Mouse (Mus musculus) kidney, embryonic 15.5 days (tissue): Measurements from ENCODE around the gene AL732309.1. TPM values are rescaled to one million over a fixed set of nuclear protein-coding genes. Genes with fewer than 3 reads are reported as not detected.
A peak's percentile ranks its signal among the peaks of the same experiment; 100 is the strongest.

Experiments
- ATAC-seq: fragments of 200-750 bp; cut with Nextera tagmentation; replicated peaks from 2 replicates; pipeline ENCODE4 v1.8.0; 2017; ENCODE audit warnings: moderate TSS enrichment; ENCODE audit not compliant: low FRiP score
- H3K27ac ChIP-seq: fragments of 300-500 bp; sonication (generic); 2 replicates; pipeline ENCODE4 v1.5.1; 2015; ENCODE audit warnings: mild to moderate bottlenecking, inconsistent platforms
- H3K27me3 ChIP-seq: fragments of 300-500 bp; sonication (generic); 2 replicates; pipeline ENCODE4 v1.6.1; 2015; ENCODE audit warnings: inconsistent platforms
- H3K36me3 ChIP-seq: fragments of 300-500 bp; sonication (generic); 2 replicates; pipeline ENCODE4 v1.6.1; 2015; ENCODE audit warnings: inconsistent platforms
- H3K4me1 ChIP-seq: fragments of 300-500 bp; sonication (generic); 2 replicates; pipeline ENCODE4 v1.6.1; 2015; ENCODE audit warnings: inconsistent platforms
- H3K4me2 ChIP-seq: fragments of 300-500 bp; sonication (generic); 2 replicates; pipeline ENCODE4 v1.6.1; 2015; ENCODE audit warnings: moderate library complexity, mild to moderate bottlenecking, inconsistent platforms
- H3K4me3 ChIP-seq: fragments of 300-500 bp; sonication (generic); replicated peaks from 2 replicates; pipeline ENCODE4 v1.5.1; 2015; ENCODE audit warnings: mild to moderate bottlenecking, inconsistent platforms
- H3K9ac ChIP-seq: fragments of 300-500 bp; sonication (generic); 2 replicates; pipeline ENCODE4 v1.6.1; 2015; ENCODE audit warnings: mild to moderate bottlenecking, inconsistent platforms
- H3K9me3 ChIP-seq: fragments of 300-500 bp; sonication (generic); replicated peaks from 2 replicates; pipeline ENCODE4 v1.6.1; 2016; ENCODE audit warnings: inconsistent platforms
- WGBS: fragments of 180-500 bp; shearing (Covaris S2); methylation state at CpG from one replicate; pipeline ENCODE4 v1.1.7; 2015; ENCODE audit warnings: mixed read lengths; 5-methylcytosine and 5-hydroxymethylcytosine counted together
- polyA plus RNA-seq: library from polyadenylated mRNA; unstranded; fragments of >200 nt; fragmentation: Nextera tagmentation; extraction: Ambion mirVana; gene quantifications from 2 replicates; pipeline ENCODE4 v1.2.1, GENCODE M21; 2015

Gene AL732309.1
- polyA plus RNA-seq, 1 experiment from 2014 or later: 5.4 TPM

DNA sequence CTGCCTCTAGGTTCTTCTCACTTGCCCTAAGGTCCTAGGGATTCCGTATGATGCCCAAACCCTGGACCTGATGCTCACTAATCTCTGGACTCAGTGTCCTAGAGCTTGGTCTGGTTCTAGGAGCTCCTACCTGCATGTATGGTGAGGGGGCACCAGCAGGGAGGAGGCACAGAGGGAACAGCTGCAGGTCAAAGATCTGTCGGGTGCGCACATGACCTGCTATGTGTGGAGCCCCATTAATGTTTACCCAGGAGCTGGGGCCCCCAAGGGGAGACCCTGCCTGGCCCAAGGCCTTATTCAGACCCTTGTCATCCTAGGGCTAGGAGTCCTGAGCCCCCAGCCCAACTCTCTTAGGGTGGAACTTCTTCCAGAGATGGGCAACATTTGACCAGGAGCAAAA lies 12.6 kb downstream of the AL732309.1 start, which contains the start of gene Slc34a3:
Gene Slc34a3, minus strand, starts transcription at position 315 of the 400 bp plus-strand sequence.
- H3K4me3 ChIP-seq: no peak within 1 kb of the TSS
- H3K27me3 ChIP-seq: no peaks in the 10 kb centered on the region
- peak within 1 kb of the TSS; percentile 61 for H3K27ac ChIP-seq
- no peaks in the 10 kb centered on the region for H3K9me3 ChIP-seq
- H3K36me3 ChIP-seq: no peaks in the 10 kb centered on the region
- H3K9ac ChIP-seq: no peak within 1 kb of the TSS
- no peak for ATAC-seq
- 75% methylated on average over 3 of the region's 3 CpGs for WGBS
- no peak within 1 kb of the TSS for H3K4me2 ChIP-seq
- H3K4me1 ChIP-seq: peaks cover 9% of the 10 kb centered on the region

DNA sequence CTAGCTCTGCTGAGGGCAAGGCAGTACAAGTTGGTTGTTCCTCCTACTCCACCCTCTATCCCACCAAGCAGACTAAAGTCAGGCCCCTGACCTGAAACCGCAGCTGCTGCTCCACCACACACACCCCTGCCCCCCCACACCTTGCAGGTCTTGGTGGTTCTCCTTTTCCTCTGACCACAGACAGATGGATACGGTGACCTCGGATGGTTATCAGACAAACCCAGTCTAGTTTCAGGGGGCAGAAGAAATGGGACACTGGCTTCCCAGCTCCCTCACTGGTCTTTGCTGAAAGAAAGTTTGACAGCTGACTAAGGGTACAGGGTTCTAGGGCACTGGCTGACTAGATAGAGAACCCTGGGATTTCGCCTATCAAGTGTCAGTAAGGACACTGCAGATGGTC lies 13.2 kb downstream of the AL732309.1 start:
- Histone ChIP-seq H3K9me3 (no peaks in the 10 kb centered on the region), H3K4me1 (peaks cover 12% of the 10 kb centered on the region), H3K27me3 (no peaks in the 10 kb centered on the region), H3K27ac (no peak overlapping the region), H3K4me3 (no peak overlapping the region), H3K9ac (no peak overlapping the region), H3K36me3 (no peaks in the 10 kb centered on the region), H3K4me2 (no peak overlapping the region)
- 76% methylated on average over 4 of the region's 4 CpGs for WGBS
- ATAC-seq: no peak

DNA sequence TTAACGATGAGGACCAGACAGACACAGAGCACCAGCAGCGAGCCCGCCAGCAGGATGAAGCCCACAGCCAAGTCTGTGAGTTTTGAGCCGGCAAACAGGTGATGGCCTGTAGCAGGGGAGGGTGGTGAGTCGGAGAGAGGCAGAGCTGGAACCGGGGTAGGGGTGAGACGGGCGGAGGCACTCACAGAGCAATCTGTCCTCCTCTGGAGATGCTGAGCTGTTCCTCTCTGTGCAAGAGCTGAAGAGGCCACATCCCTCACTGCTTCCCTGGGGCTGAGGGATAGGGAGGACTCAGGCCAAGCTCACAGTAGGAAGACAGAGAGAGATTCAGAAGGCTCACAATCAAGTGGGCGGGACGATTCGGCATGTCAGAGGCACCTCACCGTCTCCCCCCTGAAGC lies 15.6 kb downstream of the AL732309.1 start:
- H3K36me3 ChIP-seq: no peaks in the 10 kb centered on the region
- ATAC-seq: no peak
- WGBS: 60% methylated on average over 12 of the region's 12 CpGs
- H3K4me1 ChIP-seq: peaks cover 10% of the 10 kb centered on the region
- no peak overlapping the region for H3K4me2 ChIP-seq
- H3K27me3 ChIP-seq: no peaks in the 10 kb centered on the region
- no peak overlapping the region for H3K9ac ChIP-seq
- H3K9me3 ChIP-seq: no peaks in the 10 kb centered on the region
- no peak overlapping the region for H3K27ac ChIP-seq
- no peak overlapping the region for H3K4me3 ChIP-seq

DNA sequence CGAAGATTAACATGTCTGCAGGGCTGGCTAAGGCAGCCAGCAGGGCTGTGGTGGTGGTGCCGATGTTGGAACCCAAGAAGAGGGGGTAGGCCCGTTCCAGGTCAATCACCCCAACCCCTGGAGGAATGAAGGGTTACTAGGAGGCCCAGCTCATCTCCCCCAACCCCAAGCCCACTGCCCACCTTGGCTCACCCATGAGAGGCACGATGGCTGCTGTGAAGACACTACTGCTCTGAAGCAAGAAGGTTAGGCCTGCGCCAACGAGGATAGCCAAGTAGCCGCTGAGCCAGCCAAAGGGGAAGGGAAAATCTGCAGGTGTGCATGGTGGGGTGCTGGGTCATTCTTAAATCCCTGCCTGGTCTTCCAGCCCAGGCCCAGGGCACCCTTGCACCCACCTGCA lies 16.1 kb downstream of the AL732309.1 start:
- no peaks in the 10 kb centered on the region for H3K9me3 ChIP-seq
- no peaks in the 10 kb centered on the region for H3K36me3 ChIP-seq
- peaks cover 15% of the 10 kb centered on the region for H3K4me1 ChIP-seq
- no peak overlapping the region for H3K9ac ChIP-seq
- H3K27ac ChIP-seq: no peak overlapping the region
- 80% methylated on average over 7 of the region's 7 CpGs for WGBS
- no peaks in the 10 kb centered on the region for H3K27me3 ChIP-seq
- no peak for ATAC-seq
- no peak overlapping the region for H3K4me2 ChIP-seq
- H3K4me3 ChIP-seq: no peak overlapping the region

DNA sequence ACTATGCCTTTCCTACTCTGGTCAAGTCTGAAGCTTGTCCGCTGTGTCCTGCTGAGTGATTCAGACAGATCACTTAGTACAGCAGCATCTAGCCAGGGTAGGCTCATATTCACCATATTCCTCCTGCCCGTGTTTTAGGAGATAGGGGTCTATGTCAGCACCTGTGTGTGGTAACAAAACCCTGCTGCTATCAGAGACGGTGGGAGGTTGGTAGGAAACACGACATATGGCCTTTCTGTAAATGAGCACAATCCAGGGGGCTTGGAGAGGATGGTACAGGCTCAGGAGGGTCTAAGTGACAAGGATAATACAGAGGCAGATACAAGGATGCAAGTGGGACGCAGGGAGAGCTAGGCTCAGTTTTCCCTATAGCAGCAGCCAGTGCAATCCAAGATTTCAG lies 17.1 kb downstream of the AL732309.1 start:
- Histone ChIP-seq H3K36me3 (no peaks in the 10 kb centered on the region), H3K9me3 (no peaks in the 10 kb centered on the region), H3K4me3 (no peak overlapping the region), H3K9ac (no peak overlapping the region), H3K4me2 (no peak overlapping the region), H3K27me3 (no peaks in the 10 kb centered on the region), H3K27ac (no peak overlapping the region), H3K4me1 (peaks cover 18% of the 10 kb centered on the region)
- WGBS: 78% methylated on average over 5 of the region's 5 CpGs
- no peak for ATAC-seq

DNA sequence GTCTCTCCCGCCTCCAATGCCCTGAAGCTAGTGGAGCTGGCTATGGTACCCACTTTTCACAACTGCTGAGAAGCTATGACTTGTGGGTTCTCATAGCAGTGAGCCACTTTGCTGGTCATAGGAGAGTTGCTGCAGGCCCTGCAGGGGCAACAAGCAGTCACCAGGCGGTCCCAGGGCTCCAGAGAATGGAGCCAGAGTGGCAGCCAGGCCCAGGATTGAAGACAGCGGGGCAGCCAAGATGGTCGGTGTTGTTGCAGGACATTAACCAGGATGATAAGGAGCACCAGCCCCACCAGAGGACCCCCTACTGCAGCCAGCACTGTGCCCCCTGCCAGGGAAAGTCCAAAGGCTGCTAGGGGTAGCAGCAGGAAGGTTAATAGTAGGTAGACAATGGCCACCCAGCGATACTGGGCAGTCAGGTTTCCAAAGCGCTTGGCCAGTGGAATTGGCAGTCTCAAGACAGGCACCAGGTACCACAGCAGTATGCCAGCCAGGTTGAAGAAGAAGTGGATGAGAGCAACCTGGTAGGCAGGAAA lies 17.6 kb downstream of the AL732309.1 start:
- H3K27ac ChIP-seq: no peak overlapping the region
- H3K9me3 ChIP-seq: no peaks in the 10 kb centered on the region
- ATAC-seq: no peak
- no peak overlapping the region for H3K9ac ChIP-seq
- H3K36me3 ChIP-seq: no peaks in the 10 kb centered on the region
- peaks cover 16% of the 10 kb centered on the region for H3K4me1 ChIP-seq
- peak overlapping the region; percentile 55 for H3K4me2 ChIP-seq
- H3K27me3 ChIP-seq: no peaks in the 10 kb centered on the region
- 69% methylated on average over 6 of the region's 6 CpGs for WGBS
- H3K4me3 ChIP-seq: 0 out of 2 replicates have a peak overlapping the region, but pooled peaks have one; percentile 31

DNA sequence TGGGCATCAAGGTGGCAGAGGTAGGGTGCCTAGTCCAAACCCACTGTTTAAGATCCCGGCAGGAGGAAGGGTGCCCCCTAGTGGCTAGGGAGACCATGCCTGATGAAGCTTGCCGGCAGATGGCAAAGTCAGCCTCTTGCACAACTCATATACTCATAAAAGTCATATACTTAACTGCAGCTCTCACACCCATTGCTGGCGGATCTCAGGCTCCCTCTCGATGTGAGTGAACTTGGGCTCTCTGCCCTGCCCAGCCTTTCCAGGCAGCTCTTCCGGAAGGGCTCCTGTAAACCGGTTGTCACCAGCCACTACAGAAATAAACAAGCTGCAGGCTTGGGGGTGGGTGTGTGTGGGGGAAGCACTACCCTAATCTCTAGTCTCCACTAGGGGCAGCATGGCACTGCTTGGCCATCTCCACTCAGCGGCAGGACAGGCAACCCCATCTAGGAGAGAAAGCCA lies 18.2 kb downstream of the AL732309.1 start:
- no peaks in the 10 kb centered on the region for H3K36me3 ChIP-seq
- peak overlapping the region; percentile 31 for H3K4me3 ChIP-seq
- no peaks in the 10 kb centered on the region for H3K9me3 ChIP-seq
- WGBS: 2% methylated on average over 7 of the region's 7 CpGs
- H3K4me2 ChIP-seq: peak overlapping the region; percentile 55
- H3K9ac ChIP-seq: 0 out of 2 replicates have a peak overlapping the region, but pooled peaks have one; percentile 21
- ATAC-seq: peak; percentile 24
- peak overlapping the region; percentile 85 for H3K27ac ChIP-seq
- H3K27me3 ChIP-seq: no peaks in the 10 kb centered on the region
- peaks cover 18% of the 10 kb centered on the region for H3K4me1 ChIP-seq

DNA sequence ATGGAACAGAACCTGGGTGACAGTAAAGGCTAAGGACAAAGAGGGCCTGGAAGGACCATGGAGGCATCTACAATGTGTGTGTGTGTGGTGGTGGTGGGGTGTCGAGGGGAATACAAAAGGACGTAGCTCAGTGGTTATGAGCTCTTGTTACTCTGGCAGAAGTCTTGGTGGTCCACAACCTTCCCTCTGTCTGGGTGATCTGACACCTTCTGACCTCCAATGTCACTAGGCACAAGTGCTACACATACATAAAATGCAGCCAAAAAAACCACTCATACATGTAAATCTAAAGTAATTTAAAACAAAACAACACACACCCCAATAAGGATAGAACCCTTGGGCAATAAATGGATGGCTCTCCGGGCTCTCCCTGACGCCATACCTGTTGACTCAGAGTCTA lies 19.3 kb downstream of the AL732309.1 start:
- Histone ChIP-seq H3K27me3 (no peaks in the 10 kb centered on the region), H3K27ac (0 out of 2 replicates have a peak overlapping the region, but pooled peaks have one; percentile 85), H3K9me3 (no peaks in the 10 kb centered on the region), H3K36me3 (no peaks in the 10 kb centered on the region), H3K4me3 (no peak overlapping the region), H3K4me1 (peaks cover 25% of the 10 kb centered on the region), H3K4me2 (no peak overlapping the region), H3K9ac (no peak overlapping the region)
- 90% methylated on average over 4 of the region's 4 CpGs for WGBS
- ATAC-seq: no peak

DNA sequence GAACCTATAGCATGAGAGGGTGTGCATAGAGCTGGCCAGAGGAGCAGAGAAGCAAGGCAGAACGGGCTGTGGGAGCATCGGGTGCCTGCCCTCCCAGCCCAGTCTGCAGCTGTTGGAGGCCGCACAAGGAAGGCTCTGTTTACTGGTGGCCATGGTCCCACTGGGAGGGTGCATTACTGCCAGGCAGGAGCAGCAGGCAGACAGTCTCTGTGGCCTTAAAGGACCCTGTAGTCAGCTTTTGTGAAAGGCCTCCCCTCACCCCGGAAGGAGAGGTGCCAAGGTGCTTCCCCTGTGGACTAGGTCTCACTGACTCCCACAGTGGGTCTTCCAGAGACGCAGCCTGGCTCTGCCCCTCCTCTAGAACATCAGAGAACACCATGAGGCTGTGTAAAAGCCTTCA lies 19.8 kb downstream of the AL732309.1 start:
- no peaks in the 10 kb centered on the region for H3K9me3 ChIP-seq
- H3K36me3 ChIP-seq: peaks cover 5% of the 10 kb centered on the region
- no peak overlapping the region for H3K4me2 ChIP-seq
- no peak overlapping the region for H3K27ac ChIP-seq
- ATAC-seq: no peak
- H3K4me1 ChIP-seq: peaks cover 25% of the 10 kb centered on the region
- WGBS: 85% methylated on average over 5 of the region's 5 CpGs
- no peaks in the 10 kb centered on the region for H3K27me3 ChIP-seq
- H3K4me3 ChIP-seq: no peak overlapping the region
- no peak overlapping the region for H3K9ac ChIP-seq

DNA sequence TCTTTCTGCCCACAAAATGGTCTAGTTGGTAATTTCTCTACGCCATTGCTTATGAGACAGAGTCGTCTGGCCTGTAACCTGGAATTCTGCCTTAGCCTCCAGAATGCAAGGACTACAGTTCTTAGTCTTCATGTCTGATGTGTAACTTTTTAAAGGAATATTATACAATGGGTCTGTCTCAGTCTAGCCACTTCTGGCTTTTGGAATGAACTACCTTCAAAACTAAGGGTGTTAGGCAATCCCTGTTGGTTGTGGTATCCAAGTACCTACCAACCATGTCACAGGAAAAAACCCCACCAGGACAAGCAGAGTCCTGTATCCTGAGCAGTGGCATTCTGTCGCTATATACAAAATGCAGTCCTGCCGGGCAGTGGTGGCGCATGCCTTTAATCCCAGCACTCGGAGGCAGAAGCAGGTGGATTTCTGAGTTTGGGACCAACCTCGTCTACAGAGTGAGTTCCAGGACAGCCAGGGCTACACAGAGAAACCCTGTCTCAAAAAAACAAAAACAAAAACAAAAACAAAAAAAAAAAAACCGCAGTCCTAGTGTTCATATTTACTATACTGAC lies 20.8 kb downstream of the AL732309.1 start:
- Histone ChIP-seq H3K36me3 (peaks cover 13% of the 10 kb centered on the region), H3K27me3 (no peaks in the 10 kb centered on the region), H3K9ac (peak overlapping the region; percentile 55; the same call in 1 of the 2 replicates), H3K27ac (peak overlapping the region; percentile 99), H3K4me1 (peaks cover 25% of the 10 kb centered on the region), H3K9me3 (no peaks in the 10 kb centered on the region), H3K4me3 (peak overlapping the region; percentile 72), H3K4me2 (peak overlapping the region; percentile 60)
- ATAC-seq: no peak
- WGBS: 80% methylated on average over 8 of the region's 8 CpGs

DNA sequence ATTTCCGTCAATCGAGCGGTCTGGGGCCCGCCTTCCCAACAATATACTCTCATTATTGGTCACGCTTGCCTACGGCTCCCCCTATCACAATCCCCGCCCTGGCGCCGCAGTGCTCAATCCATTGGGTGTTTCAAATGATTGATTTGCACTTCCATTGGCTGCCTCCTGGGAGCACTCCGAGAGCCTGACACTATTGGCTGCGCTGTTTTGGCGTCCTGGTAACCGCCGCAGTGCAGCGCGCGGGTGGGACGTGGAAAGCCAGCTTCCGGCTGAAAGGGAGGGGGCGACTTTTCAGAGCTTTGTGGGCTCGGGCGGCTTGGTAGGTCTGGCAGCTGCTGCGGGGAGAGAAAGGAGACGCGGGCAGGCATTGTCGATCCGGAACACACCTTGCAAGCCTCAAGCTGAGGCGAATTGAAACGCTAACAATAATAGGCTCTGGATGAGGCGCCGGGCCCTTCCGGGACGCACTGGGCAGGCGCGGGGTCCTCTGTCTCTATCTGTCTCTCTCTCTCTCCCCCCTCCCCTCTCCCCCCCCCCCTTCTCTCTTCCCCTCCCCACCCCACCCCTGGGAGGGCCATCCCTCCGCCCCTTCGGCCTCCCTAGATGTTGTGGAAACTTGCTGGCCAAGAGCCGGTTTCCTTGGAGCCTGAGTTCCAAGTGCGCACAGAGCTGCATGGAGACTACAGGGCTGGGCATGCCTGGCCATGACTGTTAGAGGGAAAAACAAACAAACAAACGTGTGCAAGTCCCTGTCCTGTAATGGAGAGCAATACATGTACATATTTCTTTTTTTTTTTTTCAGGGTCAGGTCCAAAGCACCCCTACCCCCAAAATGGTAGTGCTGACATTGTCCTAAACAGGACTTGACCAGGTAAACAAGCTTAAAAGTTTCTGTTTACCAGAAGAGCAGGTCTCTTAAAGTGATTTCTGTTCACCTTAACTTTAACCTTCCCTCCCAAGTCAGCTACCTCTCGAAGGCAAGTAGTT lies 21.6 kb downstream of the AL732309.1 start:
- no peaks in the 10 kb centered on the region for H3K9me3 ChIP-seq
- peak overlapping the region; percentile 60 for H3K4me2 ChIP-seq
- H3K27ac ChIP-seq: peak overlapping the region; percentile 99
- WGBS: 1% methylated on average over 40 of the region's 41 CpGs
- peaks cover 13% of the 10 kb centered on the region for H3K36me3 ChIP-seq
- peak overlapping the region; percentile 55 for H3K9ac ChIP-seq
- H3K27me3 ChIP-seq: no peaks in the 10 kb centered on the region
- peaks cover 25% of the 10 kb centered on the region for H3K4me1 ChIP-seq
- peak overlapping the region; percentile 72 for H3K4me3 ChIP-seq
- ATAC-seq: peak; percentile 96

DNA sequence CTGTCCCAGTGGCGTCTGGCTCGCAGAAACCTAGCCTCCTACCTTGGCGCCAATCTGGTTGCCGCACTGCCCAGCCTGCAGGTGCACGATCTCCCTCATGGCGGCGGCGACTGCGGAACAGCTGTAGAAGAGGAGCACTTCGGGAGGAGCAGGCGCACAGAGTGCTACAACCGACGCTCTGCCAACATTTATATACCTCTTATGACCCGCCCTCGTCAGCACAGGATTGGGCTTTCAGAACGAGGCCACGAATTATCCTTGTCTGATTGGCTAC lies 22.2 kb downstream of the AL732309.1 start, which contains the start of gene Tubb4b:
Gene Tubb4b, minus strand, starts transcription at position 211 of the 274 bp plus-strand sequence.
- Histone ChIP-seq H3K27ac (peak within 1 kb of the TSS; percentile 99), H3K9ac (peak within 1 kb of the TSS; percentile 87), H3K9me3 (no peaks in the 10 kb centered on the region), H3K4me2 (peak within 1 kb of the TSS; percentile 88), H3K4me1 (peaks cover 25% of the 10 kb centered on the region), H3K4me3 (peak within 1 kb of the TSS; percentile 72), H3K36me3 (peaks cover 13% of the 10 kb centered on the region), H3K27me3 (no peaks in the 10 kb centered on the region)
- no peak for ATAC-seq
- WGBS: under 1% methylated on average over 17 of the region's 17 CpGs
